Mouse (Mus musculus) cerebellum, adult 11-12 months (tissue): Measurements from ENCODE around the gene Slc39a10.

Source experiments
- DNase-seq: peaks from one replicate; pipeline ENCODE4 v3.0.0; 2022

Slc39a10 gene

GRCm38 (mm10) chr1:46892752-46893151 is at the start of gene Slc39a10:
Slc39a10 (minus strand) TSS chr1:46892852.
- no peak for DNase-seq

- DNase-seq: no peak
Observed at GRCm38 (mm10) chr1:46939295-46939694, 46.6 kb upstream of the Slc39a10 start.

DNA sequence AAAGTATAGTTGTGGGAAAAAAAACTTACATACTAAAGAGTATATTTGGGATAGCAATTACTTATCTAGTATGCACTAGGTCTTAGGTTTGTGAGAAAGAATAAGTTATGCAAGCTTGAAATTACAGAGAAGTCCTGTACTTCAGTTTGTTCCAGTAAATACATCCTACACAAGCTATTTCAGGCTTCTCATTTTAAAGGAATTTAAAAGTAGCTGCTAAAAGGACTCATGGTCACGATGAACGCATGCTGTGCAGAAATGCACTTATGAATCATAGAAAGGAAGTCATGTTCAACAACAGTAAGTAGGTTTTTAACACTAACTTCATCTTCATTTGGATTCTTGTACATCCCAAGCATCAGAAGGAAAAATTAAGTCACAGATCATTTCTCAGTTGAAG is 45.0 kb upstream of the Slc39a10 start:
- no peak for DNase-seq

GRCm38 (mm10) chr1:46927104-46927503 is 34.5 kb upstream of the Slc39a10 start:
- no peak for DNase-seq

DNA sequence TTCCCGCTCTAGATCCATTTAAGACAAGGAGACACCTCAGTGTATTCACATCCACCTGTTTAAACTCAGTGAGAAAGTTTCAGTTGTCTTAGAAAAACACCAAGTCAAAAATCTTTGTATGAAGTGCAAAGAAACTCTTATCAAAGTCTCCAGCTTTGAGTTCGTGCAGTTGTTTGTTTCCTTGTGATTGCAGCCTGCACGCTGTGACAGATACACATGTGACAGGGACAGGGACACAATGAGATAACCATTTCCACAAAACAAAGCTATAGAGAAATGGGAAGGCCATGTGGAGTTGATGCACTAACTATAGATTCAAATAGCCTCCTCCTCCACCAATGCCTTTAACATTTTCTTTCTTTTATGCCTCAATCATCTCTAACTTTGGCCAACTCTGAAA is 33.6 kb upstream of the Slc39a10 start:
- DNase-seq: no peak

DNA sequence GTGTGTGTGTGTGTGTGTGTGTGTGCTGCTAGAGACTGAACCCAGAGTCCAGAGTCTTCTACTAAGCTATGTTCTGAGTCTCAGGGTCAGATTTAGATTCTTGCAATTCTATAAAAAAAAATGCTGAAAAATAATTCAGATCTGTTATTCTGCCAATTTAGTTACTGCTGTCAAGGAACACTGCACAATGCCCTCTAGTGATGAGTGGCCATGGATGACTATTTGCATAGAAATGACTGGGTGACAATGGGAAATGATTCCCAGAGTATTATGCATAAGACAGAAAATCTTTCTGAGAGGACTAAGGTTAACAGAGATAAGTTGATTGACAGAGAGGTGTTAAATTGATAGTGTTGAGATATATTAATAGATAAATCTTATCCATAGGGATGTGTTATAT is 32.3 kb upstream of the Slc39a10 start:
- DNase-seq: no peak

DNA sequence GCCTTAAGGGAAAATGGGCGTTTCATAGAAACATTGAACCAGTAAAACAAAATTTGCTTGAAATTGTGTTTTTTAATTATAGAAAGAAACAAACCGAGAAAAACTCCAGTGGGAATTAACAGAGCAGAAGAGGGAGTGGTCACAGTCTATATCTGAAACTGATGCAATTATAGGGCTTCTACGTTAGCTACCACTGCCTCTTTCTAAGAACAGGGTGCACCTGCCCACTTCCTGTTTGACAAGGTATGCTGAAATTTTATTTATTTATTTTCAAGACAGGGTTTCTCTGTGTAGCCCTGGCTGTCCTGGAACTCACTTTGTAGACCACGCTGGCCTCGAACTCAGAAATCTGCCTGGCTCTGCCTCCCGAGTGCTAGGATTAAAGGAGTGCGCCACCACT is 30.3 kb upstream of the Slc39a10 start:
- no peak for DNase-seq

GRCm38 (mm10) chr1:46921630-46922029 is 29.0 kb upstream of the Slc39a10 start:
- no peak for DNase-seq

DNA sequence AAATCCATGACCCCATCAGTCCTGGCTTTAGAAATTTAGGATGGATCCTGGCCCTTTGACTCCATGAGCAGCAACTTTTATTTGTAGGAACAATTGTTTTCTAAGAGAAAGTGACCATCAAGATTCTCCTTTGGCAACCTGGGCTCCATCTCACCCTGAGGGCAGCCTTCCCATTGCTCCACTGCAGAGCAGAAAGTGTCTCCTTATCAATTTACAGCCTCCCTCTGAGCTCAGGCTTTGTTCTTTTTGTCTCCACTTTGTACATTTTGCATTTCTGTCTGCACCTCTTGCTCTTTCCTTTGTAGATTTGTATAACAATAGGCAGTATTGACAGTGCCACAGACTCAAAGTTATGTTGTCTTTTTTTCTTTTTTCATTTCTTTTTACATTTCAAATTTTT is 23.6 kb upstream of the Slc39a10 start:
- DNase-seq: no peak

GRCm38 (mm10) chr1:46914349-46914748 is 21.7 kb upstream of the Slc39a10 start:
- DNase-seq: no peak

- DNase-seq: no peak
Observed at GRCm38 (mm10) chr1:46912506-46913156, 20.0 kb upstream of the Slc39a10 start.

GRCm38 (mm10) chr1:46910154-46910553 is 17.5 kb upstream of the Slc39a10 start:
- DNase-seq: no peak

- DNase-seq: no peak
Observed at GRCm38 (mm10) chr1:46905706-46906105, 13.1 kb upstream of the Slc39a10 start.

- DNase-seq: no peak
Observed at GRCm38 (mm10) chr1:46902102-46902683, 9.5 kb upstream of the Slc39a10 start.

- no peak for DNase-seq
Observed at GRCm38 (mm10) chr1:46894281-46894842, 1.7 kb upstream of the Slc39a10 start.

DNA sequence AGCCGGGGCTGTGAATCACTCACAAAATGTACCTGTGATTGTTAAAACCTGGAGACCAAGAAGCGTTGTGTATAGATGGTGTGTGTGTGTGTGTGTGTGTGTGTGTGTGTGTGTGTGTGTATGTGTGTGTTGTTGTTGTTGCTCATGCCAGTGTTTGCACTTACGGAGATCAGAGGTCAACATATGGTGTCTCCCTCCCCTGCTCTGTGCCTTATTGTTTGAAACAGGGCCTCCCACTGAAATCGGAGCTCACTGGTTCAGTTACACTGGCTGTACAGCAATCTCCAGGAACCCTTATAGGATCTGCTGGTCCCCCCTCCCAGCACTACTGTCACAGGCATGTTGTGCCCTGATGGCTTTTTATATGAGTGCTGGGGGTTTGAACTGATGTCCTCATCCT is 3.9 kb downstream of the Slc39a10 start:
- DNase-seq: no peak

DNA sequence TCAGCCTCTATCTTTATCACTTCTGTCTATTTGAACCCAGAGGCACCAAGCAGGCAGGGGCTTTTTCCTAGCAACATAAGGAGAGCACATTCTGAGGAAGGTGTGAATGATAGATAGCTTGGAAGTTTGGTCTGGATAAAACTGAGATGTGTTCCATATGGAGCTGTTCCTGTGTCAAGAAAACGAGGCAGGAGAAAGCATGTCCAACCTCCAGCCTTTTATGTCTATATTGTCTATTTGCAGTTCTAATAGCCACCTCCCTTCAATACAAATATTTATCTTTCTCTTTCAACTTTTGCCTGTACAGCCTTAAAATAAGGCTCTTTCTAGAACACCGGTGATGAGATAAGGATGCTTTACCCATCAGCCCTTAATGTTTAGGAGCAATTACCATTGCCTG is 4.3 kb downstream of the Slc39a10 start:
- no peak for DNase-seq

DNA sequence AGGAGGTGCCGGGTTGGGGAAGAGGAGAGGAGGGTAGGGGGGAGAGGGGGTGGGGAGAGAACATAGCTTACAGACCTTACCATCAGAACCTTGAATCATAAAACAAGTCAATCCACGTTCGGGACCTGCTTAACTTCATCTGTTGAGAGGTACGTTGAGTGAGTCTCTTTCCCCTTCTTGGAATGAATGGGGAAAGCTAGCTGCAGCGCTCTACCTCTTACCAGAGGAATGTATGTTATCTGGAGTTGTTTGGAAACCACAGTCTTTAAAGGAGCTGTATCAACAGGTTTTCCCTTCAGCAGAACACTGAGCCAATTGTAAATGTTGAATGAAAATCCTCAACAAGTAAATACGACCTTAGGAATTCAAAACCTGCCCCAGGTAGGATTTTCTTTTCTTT is 4.7 kb downstream of the Slc39a10 start:
- DNase-seq: no peak

- no peak for DNase-seq
Observed at GRCm38 (mm10) chr1:46886091-46886490, 6.6 kb downstream of the Slc39a10 start.

DNA sequence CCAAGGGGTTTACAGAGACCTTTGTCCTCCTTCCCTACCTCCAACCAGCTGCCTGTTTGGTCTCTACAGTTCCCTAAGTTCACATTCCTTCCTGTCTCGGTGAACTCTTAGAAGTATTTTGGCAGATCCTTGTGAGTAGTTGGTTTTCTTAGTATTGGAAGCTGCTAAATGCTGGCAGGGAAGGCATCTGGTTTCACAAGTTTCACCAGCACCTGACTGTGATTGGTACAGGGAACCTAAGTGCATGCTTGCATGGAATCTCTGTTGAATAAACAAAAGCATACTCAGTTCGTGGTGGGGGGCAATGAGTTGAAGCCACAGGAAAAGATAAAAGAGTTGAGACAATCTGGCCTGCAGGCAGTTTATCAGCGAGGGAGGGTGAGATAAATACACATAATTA is 7.4 kb downstream of the Slc39a10 start:
- DNase-seq: no peak

DNA sequence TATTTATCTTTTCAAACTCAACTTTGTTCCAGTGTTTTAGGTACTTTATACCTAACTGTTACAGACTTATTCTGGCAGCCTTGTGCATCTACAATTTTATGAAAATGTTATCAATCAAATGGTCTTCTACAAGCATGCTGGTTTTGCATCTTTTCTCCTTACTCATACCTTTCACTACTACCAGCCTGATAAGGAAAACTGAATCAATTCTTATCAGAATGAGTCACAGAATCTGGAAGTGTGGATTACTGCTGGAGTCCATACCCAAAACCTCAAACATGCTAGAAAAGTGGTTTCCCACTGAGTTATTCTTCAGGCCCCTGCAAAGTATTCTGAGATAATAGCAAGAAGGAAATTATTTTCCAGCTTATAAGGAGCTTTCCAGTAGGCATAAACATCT is 12.7 kb downstream of the Slc39a10 start:
- no peak for DNase-seq

DNA sequence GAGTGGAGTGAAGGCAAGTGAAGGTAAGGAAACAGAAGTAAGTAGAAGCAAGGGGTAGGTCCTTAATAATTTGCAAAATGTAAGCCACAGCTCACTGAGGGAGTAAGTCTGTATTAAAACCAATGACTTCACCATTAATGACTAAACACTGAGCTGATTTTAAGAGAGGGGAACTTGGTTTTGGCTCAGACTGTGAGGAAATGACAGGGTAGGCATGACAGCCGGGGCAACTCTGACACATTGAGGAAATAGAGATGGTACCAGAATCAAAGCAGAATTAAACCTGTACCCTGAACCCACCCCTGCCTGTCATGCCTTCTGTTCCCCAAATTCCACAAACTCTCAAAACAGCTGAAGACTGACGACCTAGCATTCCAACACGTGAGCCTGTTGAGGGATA is 18.9 kb downstream of the Slc39a10 start:
- no peak for DNase-seq

DNA sequence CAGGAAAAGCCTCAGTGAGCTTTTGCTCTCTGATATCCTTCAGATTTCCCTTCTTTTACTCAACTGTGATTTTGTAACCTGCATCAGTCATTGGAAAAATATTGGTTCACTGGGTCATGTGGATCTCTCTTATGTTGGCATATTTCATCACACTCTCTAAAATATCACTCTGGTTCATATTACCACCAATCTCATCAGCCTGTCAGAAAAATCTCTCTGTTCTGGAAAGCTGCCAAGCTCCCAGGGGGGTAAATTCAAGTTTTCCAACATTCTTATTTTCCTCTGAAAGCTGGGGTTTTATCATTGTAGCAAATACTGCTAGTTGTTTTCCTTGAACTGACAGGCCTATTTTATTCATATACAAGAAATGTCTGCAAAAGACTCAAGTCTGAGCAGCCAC is 22.9 kb downstream of the Slc39a10 start:
- DNase-seq: no peak

GRCm38 (mm10) chr1:46864175-46864885 is 28.3 kb downstream of the Slc39a10 start:
- DNase-seq: no peak
